8 mouse cellular contexts compared by ENCODE assay signal in genomic region chr13:54564232-54565200, GRCm38 (mm10). TPM values are rescaled to one million over a fixed set of nuclear protein-coding genes. Genes with fewer than 3 reads are reported as not detected.
DNase-seq lines count a peak whose midpoint lies in the region; ATAC-seq and TF ChIP-seq lines count a peak whose summit lies in the region.

No protein-coding gene starts in this region.

- intact Hi-C loops in heart, adult 2 months (cut with DNase I) = loop anchor here (1.0 to 5.0 kb wide), 4 partner anchors 26 to 96 kb away; partner anchors contain the start of genes Faf2, Higd2a, Nop16 and Simc1
- intact Hi-C loops in left cerebral cortex, postnatal 25 days (cut with DNase I) = loop anchor here (1.0 kb wide), 1 partner anchor 26 kb away; the partner anchor contains the start of genes Higd2a and Nop16

- peak overlapping the region; percentile 82 for H3K4me3 ChIP-seq in heart, adult 2 months
- peak overlapping the region; percentile 92 for H3K4me3 ChIP-seq in midbrain, embryonic 11.5 days (ENCODE audit: low read depth, low read length)

- H3K9ac ChIP-seq in heart, adult 2 months (ENCODE audit: low read depth, low read length) = peak overlapping the region; percentile 85
- peak overlapping the region; percentile 98 for H3K9ac ChIP-seq in midbrain, embryonic 11.5 days (ENCODE audit: low read length)

- TF ChIP-seq EP300 in heart, adult 2 months (IDR thresholded peaks at IDR 0.05; ENCODE audit: insufficient read depth, low read depth, low read length) = no peak

- H3K4me2 ChIP-seq in midbrain, embryonic 11.5 days = peak overlapping the region; percentile 81

- H3K79me2 ChIP-seq in heart, adult 2 months (replicated peaks; ENCODE audit: control insufficient read depth, insufficient read depth, low read length) = peaks cover 5% of the 10 kb centered on the region

- DNase-seq in heart, adult 2 months = no peak
- DNase-seq in heart, adult 8-10 months (ENCODE audit: low spot score) = no peak
- DNase-seq in A20 (ENCODE audit: low read depth, low spot score) = peak; percentile 50
- peak; percentile 36 for DNase-seq in embryo, embryonic 10.5 days (ENCODE audit: low spot score)
- DNase-seq in midbrain, embryonic 11.5 days (ENCODE audit: low spot score, missing footprints) = peak; percentile 93
- no peak for DNase-seq in left cerebral cortex, postnatal 25 days (ENCODE audit: low spot score in 2 of 2)
- no peak for DNase-seq in urinary bladder, postnatal 36 days (ENCODE audit: low spot score in 2 of 2)

- no peak for TF ChIP-seq CTCF in heart, adult 2 months (IDR thresholded peaks at IDR 0.05)

- TF ChIP-seq POLR2A in heart, adult 2 months (IDR thresholded peaks at IDR 0.05; ENCODE audit: insufficient read depth, low read depth, low read length) = no peak

- H3K4me1 ChIP-seq in heart, adult 2 months (ENCODE audit: control insufficient read depth, insufficient read depth, low read length) = no peaks in the 10 kb centered on the region; the same call in 1 of the 2 replicates
- H3K4me1 ChIP-seq in midbrain, embryonic 11.5 days (ENCODE audit: control insufficient read depth, insufficient read depth, low read length) = peaks cover 10% of the 10 kb centered on the region

- no peaks in the 10 kb centered on the region for H3K9me3 ChIP-seq in midbrain, embryonic 11.5 days (ENCODE audit: control insufficient read depth, low read length)

- peak overlapping the region; percentile 77 for H3K27ac ChIP-seq in heart, adult 2 months
- H3K27ac ChIP-seq in midbrain, embryonic 11.5 days (ENCODE audit: low read depth, low read length) = peak overlapping the region; percentile 53

- H3K36me3 ChIP-seq in heart, adult 2 months (ENCODE audit: control insufficient read depth, insufficient read depth, low read length) = no peaks in the 10 kb centered on the region
- peaks cover 10% of the 10 kb centered on the region for H3K36me3 ChIP-seq in midbrain, embryonic 11.5 days (ENCODE audit: control insufficient read depth, insufficient read depth, low read length)

- peak; percentile 6 for ATAC-seq in inflammation-experienced regulatory T-cells, adult 6 months
- ATAC-seq in midbrain, embryonic 11.5 days (ENCODE audit: low FRiP score) = peak; percentile 80; the same call in 1 of the 2 replicates

- WGBS in heart, adult 2 months = 9% methylated on average over 45 of the region's 45 CpGs
- 14% methylated on average over 42 of the region's 45 CpGs for WGBS in midbrain, embryonic 11.5 days

- no peaks in the 10 kb centered on the region for H3K27me3 ChIP-seq in heart, adult 2 months (ENCODE audit: control insufficient read depth, insufficient read depth, low read length)
- H3K27me3 ChIP-seq in midbrain, embryonic 11.5 days (ENCODE audit: control insufficient read depth, insufficient read depth, low read length) = no peaks in the 10 kb centered on the region

RNA-seq across cellular contexts. Expression of gene 4833439L19Rik, which starts 0.7 kb away (rescaled TPM):
- 10 to 100 TPM; 84.8 to 93.1 TPM for total RNA-seq in heart, adult 2 months (2021)
- 114 and 175 TPM in 2 replicates for polyA plus RNA-seq in heart, adult 2 months (2012; rRNA removed)
- 100 to 1,000 TPM in 1 of 4 experiments, 10 to 100 TPM in 3; 93.5 to 102 (median 96.6) TPM for total RNA-seq in heart, adult 8-10 months (2022)
- 10 to 100 TPM; 63.9 to 72.0 (median 71.8) TPM for polyA plus RNA-seq in inflammation-experienced regulatory T-cells, adult 6 months (2017; shearing (Covaris generic))
- polyA plus RNA-seq in midbrain, embryonic 11.5 days (2014; fragmentation: Nextera tagmentation; extraction: Ambion mirVana) = 263 and 264 TPM in 2 replicates
- total RNA-seq in left cerebral cortex, postnatal 25 days (2021) = 100 to 1,000 TPM; 137 to 143 TPM

RNA-seq across cellular contexts. Expression of gene Arl10, which starts 10.3 kb away (rescaled TPM):
- total RNA-seq in heart, adult 2 months (2021) = 1 to 10 TPM; 6.2 to 6.8 TPM
- polyA plus RNA-seq in heart, adult 2 months (2012; rRNA removed) = 8.9 and 11.8 TPM in 2 replicates
- 1 to 10 TPM; 4.1 to 6.6 (median 5.0) TPM for total RNA-seq in heart, adult 8-10 months (2022)
- 1 to 10 TPM; 4.2 to 9.1 (median 4.2) TPM for polyA plus RNA-seq in inflammation-experienced regulatory T-cells, adult 6 months (2017; shearing (Covaris generic))
- 28.5 and 29.7 TPM in 2 replicates for polyA plus RNA-seq in midbrain, embryonic 11.5 days (2014; fragmentation: Nextera tagmentation; extraction: Ambion mirVana)
- total RNA-seq in left cerebral cortex, postnatal 25 days (2021) = 10 to 100 TPM; 22.0 to 24.0 TPM

RNA-seq across cellular contexts. Expression of gene Nop16, which starts 25.4 kb away (rescaled TPM):
- total RNA-seq in heart, adult 2 months (2021) = 10 to 100 TPM; 16.5 to 17.1 TPM
- 5.9 and 10.0 TPM in 2 replicates for polyA plus RNA-seq in heart, adult 2 months (2012; rRNA removed)
- 10 to 100 TPM; 14.5 to 18.3 (median 16.0) TPM for total RNA-seq in heart, adult 8-10 months (2022)
- 10 to 100 TPM; 53.6 to 63.9 (median 55.8) TPM for polyA plus RNA-seq in inflammation-experienced regulatory T-cells, adult 6 months (2017; shearing (Covaris generic))
- 65.1 and 67.0 TPM in 2 replicates for polyA plus RNA-seq in midbrain, embryonic 11.5 days (2014; fragmentation: Nextera tagmentation; extraction: Ambion mirVana)
- 10 to 100 TPM; 19.7 to 26.9 TPM for total RNA-seq in left cerebral cortex, postnatal 25 days (2021)

RNA-seq across cellular contexts. Expression of gene Higd2a, which starts 25.5 kb away (rescaled TPM):
- total RNA-seq in heart, adult 2 months (2021) = 100 to 1,000 TPM; 169 to 189 TPM
- polyA plus RNA-seq in heart, adult 2 months (2012; rRNA removed) = 189 and 270 TPM in 2 replicates
- total RNA-seq in heart, adult 8-10 months (2022) = 100 to 1,000 TPM; 178 to 218 (median 190) TPM
- polyA plus RNA-seq in inflammation-experienced regulatory T-cells, adult 6 months (2017; shearing (Covaris generic)) = 100 to 1,000 TPM; 101 to 139 (median 122) TPM
- 164 and 168 TPM in 2 replicates for polyA plus RNA-seq in midbrain, embryonic 11.5 days (2014; fragmentation: Nextera tagmentation; extraction: Ambion mirVana)
- total RNA-seq in left cerebral cortex, postnatal 25 days (2021) = 100 to 1,000 TPM; 151 TPM

RNA-seq across cellular contexts. Expression of gene Cltb, which starts 46.6 kb away (rescaled TPM):
- total RNA-seq in heart, adult 2 months (2021) = 100 to 1,000 TPM in 1 of 2 experiments, 10 to 100 TPM in 1; 96.6 to 105 TPM
- 51.2 and 64.1 TPM in 2 replicates for polyA plus RNA-seq in heart, adult 2 months (2012; rRNA removed)
- 100 to 1,000 TPM in 1 of 4 experiments, 10 to 100 TPM in 3; 86.1 to 103 (median 94.1) TPM for total RNA-seq in heart, adult 8-10 months (2022)
- 10 to 100 TPM; 10.2 to 13.8 (median 11.3) TPM for polyA plus RNA-seq in inflammation-experienced regulatory T-cells, adult 6 months (2017; shearing (Covaris generic))
- polyA plus RNA-seq in midbrain, embryonic 11.5 days (2014; fragmentation: Nextera tagmentation; extraction: Ambion mirVana) = 22.3 and 28.1 TPM in 2 replicates
- 100 to 1,000 TPM; 308 to 312 TPM for total RNA-seq in left cerebral cortex, postnatal 25 days (2021)

Comparison
In these comparisons a context has a peak if more than half of its experiments do, and no peak if none do; other contexts are left out.
1. DNase-seq: peak in A20 (single experiment), embryo, embryonic 10.5 days (single experiment) and midbrain, embryonic 11.5 days (single experiment); none in heart, adult 2 months (0 of 2), heart, adult 8-10 months (single experiment), left cerebral cortex, postnatal 25 days (0 of 2) and urinary bladder, postnatal 36 days (0 of 2).